Mouse (Mus musculus): ENCODE results near the gene Lyst. TPM values are rescaled to one million over a fixed set of nuclear protein-coding genes. Genes with fewer than 3 reads are reported as not detected.

Lyst gene
- polyA plus RNA-seq, 1 experiment from 2014 or later, result 1.1 TPM

DNA sequence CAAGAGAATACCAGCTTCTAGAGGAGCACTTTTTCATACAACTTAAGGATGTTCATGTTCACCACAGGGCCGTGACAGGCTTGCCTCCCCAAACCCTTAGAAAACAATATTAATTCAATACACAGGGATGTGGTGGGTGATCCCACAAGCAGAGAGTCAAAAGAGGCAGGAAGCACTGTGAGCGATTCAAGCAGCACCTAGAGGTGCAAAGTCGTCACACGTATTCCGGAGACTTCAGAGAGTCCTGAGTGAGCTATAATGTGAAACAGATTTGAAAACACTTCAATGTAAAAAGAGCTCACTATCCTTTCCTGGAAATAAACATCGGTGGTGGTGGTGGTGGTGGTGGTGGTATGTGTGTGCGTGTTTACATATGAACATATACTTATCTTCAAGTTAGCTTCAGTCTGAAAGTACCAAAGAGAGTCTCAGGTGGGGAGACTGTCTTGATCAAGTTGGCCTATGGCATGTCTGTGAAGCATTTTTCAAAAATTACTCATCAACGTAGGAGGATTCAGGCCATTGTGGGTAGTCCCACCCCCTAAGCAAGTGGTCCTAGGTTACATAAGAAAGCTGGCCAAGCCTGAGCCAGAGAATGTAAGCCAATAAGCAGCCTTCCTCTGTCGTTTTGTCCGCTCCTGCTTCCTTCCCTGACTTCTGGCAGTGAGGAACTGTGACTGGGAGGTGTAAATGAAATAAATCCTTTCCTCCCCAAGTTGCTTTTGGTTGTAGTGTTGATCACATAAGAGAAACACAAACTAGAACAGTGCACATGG is 17.9 kb upstream of the Lyst start:
- H3K27me3 ChIP-seq (replicated peaks; ENCODE audit: control insufficient read depth, insufficient read depth, low read length), result no peaks in the 10 kb centered on the region
- no peak overlapping the region for H3K4me3 ChIP-seq (ENCODE audit: low read depth, low read length)
- no peak for TF ChIP-seq CTCF (IDR thresholded peaks at IDR 0.05; ENCODE audit: low read depth)
- no peak for ATAC-seq
- H3K9ac ChIP-seq (ENCODE audit: low read depth, low read length), result no peak overlapping the region
- WGBS, result 83% methylated on average over 10 of the region's 10 CpGs
- no peak overlapping the region for H3K4me2 ChIP-seq (replicated peaks; ENCODE audit: low read depth)
- H3K4me1 ChIP-seq (replicated peaks; ENCODE audit: control insufficient read depth, insufficient read depth, low read length), result no peaks in the 10 kb centered on the region
- no peaks in the 10 kb centered on the region for H3K9me3 ChIP-seq (ENCODE audit: control insufficient read depth)
- H3K36me3 ChIP-seq (ENCODE audit: control insufficient read depth, insufficient read depth), result no peaks in the 10 kb centered on the region
- H3K27ac ChIP-seq (ENCODE audit: low read depth, low read length), result no peak overlapping the region

DNA sequence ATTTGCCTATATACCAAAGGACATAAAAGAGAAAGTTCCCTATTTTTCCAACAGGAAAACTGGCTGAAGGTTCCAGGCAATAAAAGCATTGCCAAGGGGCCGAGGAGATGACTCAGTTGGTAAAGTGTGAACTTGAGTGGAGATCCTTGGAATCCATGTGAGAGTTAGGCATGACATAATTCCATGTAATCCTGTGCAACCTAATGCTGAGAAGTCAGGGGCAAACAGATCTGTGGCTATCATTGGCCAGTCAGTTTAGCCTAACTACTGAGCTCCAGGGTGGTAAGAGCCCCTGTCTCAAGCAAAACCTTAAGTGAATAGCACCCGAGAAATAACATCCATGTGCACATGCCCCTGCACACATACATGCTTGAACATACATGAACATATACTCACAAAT is 17.3 kb upstream of the Lyst start:
- H3K4me2 ChIP-seq (replicated peaks; ENCODE audit: low read depth), result no peak overlapping the region
- H3K9ac ChIP-seq (ENCODE audit: low read depth, low read length), result no peak overlapping the region
- no peaks in the 10 kb centered on the region for H3K4me1 ChIP-seq (replicated peaks; ENCODE audit: control insufficient read depth, insufficient read depth, low read length)
- no peaks in the 10 kb centered on the region for H3K9me3 ChIP-seq (ENCODE audit: control insufficient read depth)
- H3K36me3 ChIP-seq (ENCODE audit: control insufficient read depth, insufficient read depth), result no peaks in the 10 kb centered on the region
- no peak overlapping the region for H3K4me3 ChIP-seq (ENCODE audit: low read depth, low read length)
- no peaks in the 10 kb centered on the region for H3K27me3 ChIP-seq (replicated peaks; ENCODE audit: control insufficient read depth, insufficient read depth, low read length)
- TF ChIP-seq CTCF (IDR thresholded peaks at IDR 0.05; ENCODE audit: low read depth), result no peak
- no peak overlapping the region for H3K27ac ChIP-seq (ENCODE audit: low read depth, low read length)
- no peak for ATAC-seq
- 79% methylated on average over 2 of the region's 2 CpGs for WGBS

DNA sequence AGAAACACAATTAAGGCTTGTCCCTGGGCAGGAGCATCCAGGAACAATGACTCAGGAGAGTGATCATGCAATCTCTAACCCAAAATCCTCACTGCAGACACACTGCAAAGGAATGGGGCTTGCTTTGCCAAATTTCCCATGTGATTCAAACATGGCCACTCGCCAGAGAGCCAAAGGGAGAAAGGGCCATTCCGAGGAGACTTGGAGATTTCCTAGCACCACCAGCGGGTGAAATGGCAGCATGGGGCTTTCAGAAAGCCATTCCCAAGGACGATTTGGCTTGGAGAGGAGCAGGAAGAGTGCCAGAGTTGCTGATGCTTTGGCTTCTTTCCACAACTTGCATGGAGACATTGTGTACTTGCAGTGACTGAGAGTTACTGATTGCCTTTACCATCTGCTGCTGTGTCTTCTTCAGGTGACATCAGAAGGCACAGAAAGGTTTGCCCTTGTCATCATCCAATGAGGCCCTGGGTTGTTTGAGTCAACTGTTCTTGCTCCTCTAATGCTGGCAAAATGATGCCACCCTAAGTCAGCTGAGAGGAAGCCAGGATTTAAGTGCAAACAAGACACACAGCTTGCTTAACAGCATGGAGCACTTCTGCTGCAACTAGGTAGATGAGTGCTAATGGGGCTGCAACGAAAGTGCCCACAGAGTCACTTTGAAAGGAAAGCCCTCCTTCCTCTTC is 16.5 kb upstream of the Lyst start:
- TF ChIP-seq CTCF (IDR thresholded peaks at IDR 0.05; ENCODE audit: low read depth), result no peak
- Histone ChIP-seq H3K9ac (ENCODE audit: low read depth, low read length) (no peak overlapping the region), H3K4me3 (ENCODE audit: low read depth, low read length) (no peak overlapping the region), H3K4me1 (replicated peaks; ENCODE audit: control insufficient read depth, insufficient read depth, low read length) (no peaks in the 10 kb centered on the region), H3K9me3 (ENCODE audit: control insufficient read depth) (no peaks in the 10 kb centered on the region), H3K27me3 (replicated peaks; ENCODE audit: control insufficient read depth, insufficient read depth, low read length) (no peaks in the 10 kb centered on the region), H3K27ac (ENCODE audit: low read depth, low read length) (no peak overlapping the region), H3K36me3 (ENCODE audit: control insufficient read depth, insufficient read depth) (no peaks in the 10 kb centered on the region), H3K4me2 (replicated peaks; ENCODE audit: low read depth) (no peak overlapping the region)
- 55% methylated on average over 5 of the region's 5 CpGs for WGBS
- ATAC-seq, result no peak

DNA sequence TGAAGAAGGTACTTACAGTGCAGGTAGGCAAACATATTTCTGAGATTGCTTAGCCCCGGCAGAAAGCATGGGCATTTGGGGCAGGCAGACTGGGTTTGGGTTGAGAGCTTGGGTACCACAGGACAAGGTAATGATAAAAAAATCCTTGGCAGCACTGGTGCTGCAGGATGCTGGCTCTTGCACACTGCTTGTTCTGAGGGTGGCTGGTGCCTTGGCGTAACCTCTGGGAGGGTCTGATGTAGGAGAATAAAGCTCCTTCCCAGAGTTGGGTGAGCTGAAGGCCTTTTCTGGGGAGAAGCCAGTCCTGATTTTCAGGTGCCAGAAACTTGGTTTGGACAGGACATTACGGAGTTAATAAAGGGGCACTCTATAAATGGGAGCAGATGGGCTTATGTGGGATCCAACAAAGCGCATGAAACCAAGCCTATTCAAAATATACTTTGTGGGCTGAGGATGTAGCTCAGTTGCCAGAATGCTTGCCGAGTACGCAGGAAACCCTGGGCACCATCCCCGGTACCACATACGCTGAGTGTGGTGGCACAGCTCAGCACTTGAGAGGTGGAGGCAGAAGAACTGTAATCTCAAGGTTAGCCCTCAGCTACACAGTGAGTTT is 15.8 kb upstream of the Lyst start:
- 87% methylated on average over 8 of the region's 8 CpGs for WGBS
- no peaks in the 10 kb centered on the region for H3K9me3 ChIP-seq (ENCODE audit: control insufficient read depth)
- H3K27ac ChIP-seq (ENCODE audit: low read depth, low read length), result no peak overlapping the region
- H3K4me3 ChIP-seq (ENCODE audit: low read depth, low read length), result no peak overlapping the region
- H3K27me3 ChIP-seq (replicated peaks; ENCODE audit: control insufficient read depth, insufficient read depth, low read length), result no peaks in the 10 kb centered on the region
- TF ChIP-seq CTCF (IDR thresholded peaks at IDR 0.05; ENCODE audit: low read depth), result no peak
- no peak for ATAC-seq
- no peak overlapping the region for H3K9ac ChIP-seq (ENCODE audit: low read depth, low read length)
- no peaks in the 10 kb centered on the region for H3K36me3 ChIP-seq (ENCODE audit: control insufficient read depth, insufficient read depth)
- H3K4me1 ChIP-seq (replicated peaks; ENCODE audit: control insufficient read depth, insufficient read depth, low read length), result no peaks in the 10 kb centered on the region
- no peak overlapping the region for H3K4me2 ChIP-seq (replicated peaks; ENCODE audit: low read depth)

DNA sequence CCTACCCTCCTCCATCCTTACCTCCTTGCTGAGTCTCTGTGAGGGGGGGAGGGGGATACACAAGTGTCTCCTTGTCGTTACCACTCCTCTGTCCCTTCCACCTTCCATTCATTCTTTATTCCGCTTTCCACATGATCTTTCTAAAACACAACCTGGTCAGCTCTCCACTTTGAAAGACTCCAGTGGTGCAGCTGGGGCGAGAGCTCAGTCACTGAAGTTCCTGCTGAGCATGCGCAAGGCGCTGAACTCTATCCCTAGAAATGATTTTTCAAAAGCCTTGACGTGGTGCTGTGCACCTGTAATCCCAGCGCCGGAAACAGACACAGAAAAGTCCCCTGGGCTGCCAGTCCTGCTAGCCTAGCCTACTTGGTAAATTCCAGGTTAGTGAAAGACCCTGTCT is 15.1 kb upstream of the Lyst start:
- no peaks in the 10 kb centered on the region for H3K27me3 ChIP-seq (replicated peaks; ENCODE audit: control insufficient read depth, insufficient read depth, low read length)
- WGBS, result 78% methylated on average over 8 of the region's 8 CpGs
- no peaks in the 10 kb centered on the region for H3K36me3 ChIP-seq (ENCODE audit: control insufficient read depth, insufficient read depth)
- H3K9ac ChIP-seq (ENCODE audit: low read depth, low read length), result no peak overlapping the region
- H3K9me3 ChIP-seq (ENCODE audit: control insufficient read depth), result no peaks in the 10 kb centered on the region
- ATAC-seq, result no peak
- no peak for TF ChIP-seq CTCF (IDR thresholded peaks at IDR 0.05; ENCODE audit: low read depth)
- H3K4me3 ChIP-seq (ENCODE audit: low read depth, low read length), result no peak overlapping the region
- no peaks in the 10 kb centered on the region for H3K4me1 ChIP-seq (replicated peaks; ENCODE audit: control insufficient read depth, insufficient read depth, low read length)
- no peak overlapping the region for H3K4me2 ChIP-seq (replicated peaks; ENCODE audit: low read depth)
- H3K27ac ChIP-seq (ENCODE audit: low read depth, low read length), result no peak overlapping the region

DNA sequence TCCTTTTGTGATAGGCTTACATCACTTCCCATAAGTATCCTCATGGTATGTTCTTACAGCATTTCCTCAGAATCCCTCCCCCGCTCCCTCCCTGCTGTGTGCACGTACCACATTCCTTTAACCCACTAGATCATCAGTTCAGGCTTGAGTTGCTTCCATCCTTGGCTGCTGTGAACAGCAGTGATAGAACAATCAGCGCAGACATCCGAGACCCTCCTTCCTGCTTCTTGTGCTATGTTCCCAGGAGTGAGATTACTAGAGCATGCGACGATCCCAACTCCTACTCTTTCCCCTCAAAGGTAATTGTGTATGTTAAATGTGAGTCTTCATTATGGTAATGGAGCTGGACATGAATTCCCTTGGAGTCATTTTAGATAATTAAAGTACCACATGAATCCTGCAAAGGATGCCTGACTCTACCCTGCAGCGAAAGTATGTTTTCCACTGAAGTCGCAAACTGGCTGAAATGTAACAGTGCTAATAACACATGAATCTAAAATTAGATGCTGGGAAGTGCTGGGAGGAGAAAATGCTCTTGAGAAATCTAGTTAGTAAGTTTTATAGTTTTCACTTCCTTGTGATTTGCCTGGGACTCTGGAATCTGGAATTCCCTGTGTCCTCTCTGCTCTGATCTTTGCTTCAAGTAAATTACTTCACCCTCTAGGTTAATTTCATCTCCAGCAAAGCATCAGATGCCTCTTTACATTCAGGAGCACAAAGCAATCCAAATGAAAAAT is 13.6 kb upstream of the Lyst start:
- Histone ChIP-seq H3K4me1 (replicated peaks; ENCODE audit: control insufficient read depth, insufficient read depth, low read length) (no peaks in the 10 kb centered on the region), H3K9me3 (ENCODE audit: control insufficient read depth) (no peaks in the 10 kb centered on the region), H3K27me3 (replicated peaks; ENCODE audit: control insufficient read depth, insufficient read depth, low read length) (no peaks in the 10 kb centered on the region), H3K9ac (ENCODE audit: low read depth, low read length) (no peak overlapping the region), H3K36me3 (ENCODE audit: control insufficient read depth, insufficient read depth) (no peaks in the 10 kb centered on the region), H3K4me2 (replicated peaks; ENCODE audit: low read depth) (no peak overlapping the region), H3K27ac (ENCODE audit: low read depth, low read length) (no peak overlapping the region), H3K4me3 (ENCODE audit: low read depth, low read length) (no peak overlapping the region)
- no peak for ATAC-seq
- TF ChIP-seq CTCF (IDR thresholded peaks at IDR 0.05; ENCODE audit: low read depth), result no peak
- WGBS, result 56% methylated on average over 8 of the region's 8 CpGs
